Mouse (Mus musculus) E14TG2a.4 (cell line): Measurements from ENCODE around the gene Gls.

Experiments used
- CTCF ChIP-seq: conservative IDR thresholded peaks from 2 replicates; pipeline ENCODE4 v1.5.1; 2014; ENCODE audit warnings: low read length
- POU5F1 ChIP-seq: IDR thresholded peaks from 2 replicates; pipeline ENCODE4 v1.6.1; 2014; ENCODE audit warnings: low read length, borderline replicate concordance

DNA sequence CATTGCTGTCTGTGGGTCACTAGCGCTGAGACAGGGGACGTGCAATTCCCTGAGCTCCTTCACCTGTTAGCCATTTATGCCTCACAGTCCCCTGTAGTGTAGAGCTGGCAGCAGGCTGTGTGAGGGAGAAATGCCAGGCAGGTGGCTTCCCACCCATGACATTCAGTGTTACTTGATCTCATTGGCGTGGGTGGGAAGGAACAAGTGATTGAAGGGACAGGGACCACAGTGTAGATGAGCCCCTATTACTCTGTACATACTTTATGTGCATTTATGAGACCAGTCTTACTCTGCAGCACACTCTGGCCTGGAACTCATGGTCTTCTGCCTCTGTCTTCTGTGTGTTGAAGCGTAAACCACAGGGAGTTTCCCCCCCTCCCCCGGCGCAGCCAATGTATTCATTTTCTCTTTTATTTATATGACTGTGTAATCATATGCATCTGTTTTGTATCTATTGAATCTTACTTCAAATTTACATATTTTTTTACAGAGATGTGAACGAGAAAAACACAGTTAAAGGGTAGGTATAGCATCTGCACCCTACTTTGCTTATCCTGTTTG is 89.4 kb downstream of the Gls start:
- TF ChIP-seq CTCF (no peak), POU5F1 (no peak)
